Mouse (Mus musculus) midbrain, postnatal 0 days (tissue): ENCODE results near the gene Tfpt. TPM values are rescaled to one million over a fixed set of nuclear protein-coding genes. Genes with fewer than 3 reads are reported as not detected.
A peak's percentile ranks its signal among the peaks of the same experiment; 100 is the strongest.

ENCODE experiments used
- ATAC-seq: fragments of 200-750 bp; cut with Nextera tagmentation; 2 replicates; pipeline ENCODE4 v1.8.0; 2017; ENCODE audit warnings: moderate number of reproducible peaks, mild to moderate bottlenecking, moderate TSS enrichment, moderate library complexity; ENCODE audit not compliant: low FRiP score
- DNase-seq: peaks from one replicate; pipeline ENCODE4 v3.0.0-alpha.2; 2015; ENCODE audit warnings: low spot score
- H3K27ac ChIP-seq: fragments of 300-500 bp; sonication (generic); 2 replicates; pipeline ENCODE4 v1.5.1; 2014; ENCODE audit warnings: low read depth, mild to moderate bottlenecking, low read length, mixed read lengths
- H3K27me3 ChIP-seq: fragments of 300-500 bp; sonication (generic); 2 replicates; pipeline ENCODE4 v1.6.1; 2014; ENCODE audit warnings: low read length, control low read depth, mixed read lengths; ENCODE audit not compliant: insufficient read depth
- H3K36me3 ChIP-seq: fragments of 300-500 bp; sonication (generic); 2 replicates; pipeline ENCODE4 v1.6.1; 2014; ENCODE audit warnings: low read length, control low read depth, mixed read lengths; ENCODE audit not compliant: insufficient read depth
- H3K4me1 ChIP-seq: fragments of 300-500 bp; sonication (generic); 2 replicates; pipeline ENCODE4 v1.6.1; 2014; ENCODE audit warnings: mild to moderate bottlenecking, control low read depth, antibody characterized with exemption, low read length, mixed read lengths; ENCODE audit not compliant: insufficient read depth
- H3K4me2 ChIP-seq: fragments of 300-500 bp; sonication (generic); 2 replicates; pipeline ENCODE4 v1.6.1; 2014; ENCODE audit warnings: low read depth, mild to moderate bottlenecking, low read length, mixed read lengths; ENCODE audit not compliant: poor library complexity, severe bottlenecking
- H3K4me3 ChIP-seq: fragments of 300-500 bp; sonication (generic); 2 replicates; pipeline ENCODE4 v1.5.1; 2014; ENCODE audit warnings: low read depth, mild to moderate bottlenecking, low read length, moderate library complexity
- H3K9ac ChIP-seq: fragments of 300-500 bp; sonication (generic); replicated peaks from 2 replicates; pipeline ENCODE4 v1.6.1; 2014; ENCODE audit warnings: mild to moderate bottlenecking, low read length, moderate library complexity, mixed read lengths; ENCODE audit not compliant: poor library complexity, severe bottlenecking
- H3K9me3 ChIP-seq: fragments of 300-500 bp; sonication (generic); 2 replicates; pipeline ENCODE4 v1.6.1; 2016; ENCODE audit warnings: low read length, control low read depth
- CTCF ChIP-seq: IDR thresholded peaks from 2 replicates; pipeline ENCODE4 v1.5.1; 2016; ENCODE audit warnings: antibody characterized with exemption, mild to moderate bottlenecking
- WGBS: fragments of 180-500 bp; shearing (Covaris S2); extraction: QIAGEN DNeasy Blood & Tissue Kit; methylation state at CpG from one replicate; pipeline ENCODE4 v1.1.7; 2014; 5-methylcytosine and 5-hydroxymethylcytosine counted together
- polyA plus RNA-seq: library from polyadenylated mRNA; unstranded; fragments of >200 nt; fragmentation: Nextera tagmentation; extraction: Ambion mirVana; gene quantifications from 2 replicates; pipeline ENCODE4 v1.2.1, GENCODE M21; 2015
- total RNA-seq: library from RNA; depleted of rRNA; stranded (reverse); fragments of >200 nt; gene quantifications from 2 replicates; pipeline ENCODE4 v1.2.3, GENCODE M21; 2014; rRNA removed

Tfpt gene
- 19.7 and 30.7 TPM in 2 replicates for total RNA-seq
- 33.5 and 35.6 TPM in 2 replicates for polyA plus RNA-seq

GRCm38 (mm10) chr7:3629543-3630477 is at the start of gene Tfpt, which contains the start of gene Prpf31:
Gene Tfpt (minus strand): TSS chr7:3629929.
Gene Prpf31 (plus strand): TSS chr7:3629985.
- WGBS, result under 1% methylated on average over 47 of the region's 47 CpGs
- Histone ChIP-seq H3K9ac (peak within 1 kb of the TSS; percentile 79), H3K4me3 (peak within 1 kb of the TSS; percentile 66), H3K4me1 (peaks cover 8% of the 10 kb centered on the region; the same call in 1 of the 2 replicates), H3K36me3 (peaks cover 18% of the 10 kb centered on the region), H3K4me2 (peak within 1 kb of the TSS; percentile 99), H3K27ac (peak within 1 kb of the TSS; percentile 92), H3K27me3 (no peaks in the 10 kb centered on the region), H3K9me3 (no peaks in the 10 kb centered on the region)
- peak; percentile 1; the same call in 1 of the 2 replicates for TF ChIP-seq CTCF
- peak; percentile 87 for ATAC-seq
- peak; percentile 97 for DNase-seq

DNA sequence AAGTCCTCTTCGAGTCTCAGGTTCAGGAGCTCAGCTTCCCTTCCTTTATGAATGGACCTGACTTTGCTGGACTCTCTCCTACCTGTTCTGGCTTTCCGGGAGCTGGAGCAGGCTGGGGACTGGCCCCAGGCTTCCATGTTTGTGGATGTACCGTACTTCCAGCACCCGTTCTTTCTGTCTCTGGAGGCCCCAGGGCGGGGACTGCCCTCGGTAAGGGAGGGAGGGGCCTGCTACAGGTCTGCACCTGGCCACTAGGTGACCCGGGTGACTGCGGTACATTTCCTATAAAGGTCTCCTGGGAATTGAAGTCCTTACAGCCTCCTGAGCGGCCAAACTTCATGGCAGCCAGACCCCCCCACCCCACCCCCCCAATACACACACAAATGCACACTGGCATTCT is 47.6 kb upstream of the Tfpt start, which contains the start of gene Tmc4:
TSS of gene Tmc4 (minus strand) at position 212 of the 400 bp plus-strand sequence.
- H3K36me3 ChIP-seq, result peaks cover 8% of the 10 kb centered on the region; the same call in 1 of the 2 replicates
- TF ChIP-seq CTCF, result no peak
- H3K4me2 ChIP-seq, result no peak within 1 kb of the TSS
- WGBS, result 55% methylated on average over 9 of the region's 9 CpGs
- no peaks in the 10 kb centered on the region for H3K4me1 ChIP-seq
- H3K9me3 ChIP-seq, result no peaks in the 10 kb centered on the region
- no peaks in the 10 kb centered on the region for H3K27me3 ChIP-seq
- ATAC-seq (no peak), DNase-seq (no peak)
- no peak within 1 kb of the TSS for H3K27ac ChIP-seq
- no peak within 1 kb of the TSS for H3K4me3 ChIP-seq
- no peak within 1 kb of the TSS for H3K9ac ChIP-seq

DNA sequence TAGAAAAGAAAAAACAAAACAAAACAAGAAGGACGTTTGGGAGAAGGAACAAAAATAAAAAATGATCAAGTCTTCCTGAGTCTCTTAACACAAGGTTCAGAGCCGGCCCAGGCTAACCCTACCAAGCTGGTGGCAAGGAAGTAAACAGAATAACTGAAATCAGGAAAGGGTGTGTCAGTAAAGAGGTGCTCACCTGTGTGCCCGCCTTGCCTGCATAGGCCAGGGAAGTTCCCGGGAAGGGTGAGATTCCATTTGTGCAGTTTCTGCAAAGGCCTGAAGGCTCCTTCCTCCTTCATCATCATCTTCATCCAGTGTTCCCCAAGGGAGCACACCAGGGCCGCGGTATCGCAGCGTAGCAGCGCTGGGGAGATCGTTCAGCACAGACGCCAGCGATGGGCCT is 46.6 kb upstream of the Tfpt start:
- ATAC-seq, result no peak
- no peak for DNase-seq
- no peak overlapping the region for H3K9ac ChIP-seq
- no peak for TF ChIP-seq CTCF
- no peaks in the 10 kb centered on the region for H3K4me1 ChIP-seq
- H3K36me3 ChIP-seq, result peaks cover 8% of the 10 kb centered on the region; the same call in 1 of the 2 replicates
- H3K27me3 ChIP-seq, result no peaks in the 10 kb centered on the region
- WGBS, result 86% methylated on average over 12 of the region's 12 CpGs
- no peaks in the 10 kb centered on the region for H3K9me3 ChIP-seq
- H3K4me2 ChIP-seq, result no peak overlapping the region
- H3K27ac ChIP-seq, result no peak overlapping the region
- H3K4me3 ChIP-seq, result no peak overlapping the region

GRCm38 (mm10) chr7:3675228-3675548 is 45.5 kb upstream of the Tfpt start:
- no peak for TF ChIP-seq CTCF
- Histone ChIP-seq H3K4me3 (no peak overlapping the region), H3K9ac (no peak overlapping the region), H3K27ac (no peak overlapping the region), H3K4me1 (no peaks in the 10 kb centered on the region), H3K27me3 (no peaks in the 10 kb centered on the region), H3K4me2 (no peak overlapping the region), H3K9me3 (no peaks in the 10 kb centered on the region), H3K36me3 (peaks cover 8% of the 10 kb centered on the region; the same call in 1 of the 2 replicates)
- whole genome bisulfite sequencing, result 78% methylated on average over 3 of the region's 3 CpGs
- ATAC-seq (peak; percentile 13; the same call in 1 of the 2 replicates), DNase-seq (no peak)

GRCm38 (mm10) chr7:3674507-3675227 is 44.9 kb upstream of the Tfpt start:
- WGBS, result 72% methylated on average over 10 of the region's 10 CpGs
- peak; percentile 89 for DNase-seq
- Histone ChIP-seq H3K9ac (no peak overlapping the region), H3K4me1 (no peaks in the 10 kb centered on the region), H3K27me3 (no peaks in the 10 kb centered on the region), H3K4me2 (no peak overlapping the region), H3K27ac (no peak overlapping the region), H3K4me3 (no peak overlapping the region), H3K36me3 (peaks cover 8% of the 10 kb centered on the region; the same call in 1 of the 2 replicates), H3K9me3 (no peaks in the 10 kb centered on the region)
- peak; percentile 85 for ATAC-seq
- peak; percentile 91 for TF ChIP-seq CTCF
